Comparison of ENCODE assay signal across 21 mouse cellular contexts in the genomic region with DNA sequence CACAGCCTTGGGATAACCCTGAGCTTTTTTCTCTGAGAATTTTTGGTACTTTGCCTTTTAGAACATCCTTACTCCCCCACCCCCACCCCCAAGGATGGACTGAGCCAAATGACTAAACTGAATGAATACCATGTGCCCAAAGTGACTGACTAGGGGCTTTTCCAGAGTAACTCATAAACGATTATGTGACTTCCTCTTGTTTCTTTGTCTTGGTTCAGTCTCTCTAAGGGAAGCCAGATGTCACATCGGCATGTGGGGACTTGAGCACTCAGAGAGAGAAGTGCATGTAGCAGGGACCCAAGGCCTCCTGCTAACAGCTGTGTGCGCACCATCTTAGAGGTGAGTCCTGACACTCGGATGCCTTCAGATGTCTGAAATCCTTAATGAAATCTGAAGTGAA.
DNase-seq lines count a peak whose midpoint lies in the region; ATAC-seq lines count a peak whose summit lies in the region.
"Had no signal": no experiment of that assay in that cellular context is flagged by ENCODE, and none has a peak within 500 bp of the region (broad histone marks: within the 10 kb centered on the region; RNA-seq: fewer than 3 reads in every experiment).

No protein-coding gene starts in this region.

- H3K27ac ChIP-seq in embryonic facial prominence, embryonic 13.5 days, result peak overlapping the region; percentile 80
- no peak overlapping the region for H3K27ac ChIP-seq in hindbrain, embryonic 14.5 days
- H3K27ac ChIP-seq: forebrain, embryonic 10.5 days; liver, embryonic 13.5 days; stomach, embryonic 15.5 days had no signal

- 22% methylated on average over 4 of the region's 4 CpGs for WGBS in embryonic facial prominence, embryonic 13.5 days
- WGBS in hindbrain, embryonic 14.5 days, result 60% methylated on average over 4 of the region's 4 CpGs

- H3K9me3 ChIP-seq in embryonic facial prominence, embryonic 13.5 days, result no peaks in the 10 kb centered on the region
- H3K9me3 ChIP-seq in hindbrain, embryonic 14.5 days (ENCODE audit: control insufficient read depth, low read length), result no peaks in the 10 kb centered on the region
- H3K9me3 ChIP-seq: forebrain, embryonic 10.5 days; liver, embryonic 13.5 days; megakaryocyte, embryonic 14.5 days; stomach, embryonic 15.5 days had no signal

- 0 out of 2 replicates have a peak overlapping the region, but pooled peaks have one; percentile 7 for H3K4me2 ChIP-seq in embryonic facial prominence, embryonic 13.5 days
- no peak overlapping the region for H3K4me2 ChIP-seq in hindbrain, embryonic 14.5 days (replicated peaks)
- H3K4me2 ChIP-seq: heart, embryonic 11.5 days; liver, embryonic 13.5 days; stomach, embryonic 15.5 days had no signal

- H3K27me3 ChIP-seq in embryonic facial prominence, embryonic 13.5 days, result no peaks in the 10 kb centered on the region
- no peaks in the 10 kb centered on the region for H3K27me3 ChIP-seq in hindbrain, embryonic 14.5 days (ENCODE audit: control insufficient read depth, insufficient read depth, low read length)
- H3K27me3 ChIP-seq: megakaryocyte, embryonic 14.5 days; Patski; stomach, embryonic 15.5 days had no signal

- H3K4me3 ChIP-seq in embryonic facial prominence, embryonic 13.5 days, result no peak overlapping the region
- H3K4me3 ChIP-seq in hindbrain, embryonic 14.5 days (replicated peaks; ENCODE audit: low read length), result no peak overlapping the region
- H3K4me3 ChIP-seq: forebrain, embryonic 10.5 days; liver, embryonic 13.5 days; megakaryocyte, embryonic 14.5 days; stomach, embryonic 15.5 days had no signal

- no peaks in the 10 kb centered on the region for H3K36me3 ChIP-seq in embryonic facial prominence, embryonic 13.5 days
- no peaks in the 10 kb centered on the region for H3K36me3 ChIP-seq in hindbrain, embryonic 14.5 days (replicated peaks; ENCODE audit: control insufficient read depth, insufficient read depth)
- H3K36me3 ChIP-seq: forebrain, embryonic 10.5 days; liver, embryonic 13.5 days; stomach, embryonic 15.5 days had no signal

- H3K9ac ChIP-seq in embryonic facial prominence, embryonic 13.5 days, result no peak overlapping the region
- no peak overlapping the region for H3K9ac ChIP-seq in hindbrain, embryonic 14.5 days
- H3K9ac ChIP-seq: liver, embryonic 13.5 days; stomach, embryonic 15.5 days had no signal

- no peak for ATAC-seq in embryonic facial prominence, embryonic 13.5 days (ENCODE audit: insufficient number of reproducible peaks, insufficient read depth, low FRiP score, low TSS enrichment, low read depth)
- peak; percentile 27; the same call in 1 of the 2 replicates for ATAC-seq in megakaryocyte, adult 5-6 weeks (ENCODE audit: poor library complexity, severe bottlenecking)
- no peak for ATAC-seq in hindbrain, embryonic 14.5 days (ENCODE audit: low FRiP score)
- ATAC-seq: lung, postnatal 0 days; Patski had no signal

- peak; percentile 42 for DNase-seq in embryo, embryonic 10 days (ENCODE audit: low spot score)
- no peak for DNase-seq in embryo, embryonic 9.5 days (ENCODE audit: extremely low spot score)
- peak; percentile 76 for DNase-seq in Muller cell, postnatal 12 days (ENCODE audit: inconsistent ontology term)
- DNase-seq in gastrocnemius, postnatal 10 days, result no peak
- DNase-seq in heart, adult 18-20 months, result no peak
- DNase-seq in hindbrain, embryonic 14.5 days (ENCODE audit: low spot score), result no peak
- DNase-seq: adrenal gland, postnatal 25 days; cerebellum, adult 8-10 months; gastrocnemius, postnatal 14 days; heart, postnatal 36 days; layer of hippocampus, postnatal 36 days; liver, embryonic 13.5 days; thymus, adult 2 months had no signal

- peaks cover 16% of the 10 kb centered on the region for H3K4me1 ChIP-seq in embryonic facial prominence, embryonic 13.5 days
- H3K4me1 ChIP-seq in hindbrain, embryonic 14.5 days (replicated peaks; ENCODE audit: control insufficient read depth, insufficient read depth, low read length), result no peaks in the 10 kb centered on the region
- H3K4me1 ChIP-seq: megakaryocyte, embryonic 14.5 days; stomach, embryonic 15.5 days had no signal

Comparison
In these comparisons a context has a peak if more than half of its experiments do, and no peak if none do; other contexts are left out.
1. DNase-seq: peak in embryo, embryonic 10 days (single experiment) and Muller cell, postnatal 12 days (single experiment); none in embryo, embryonic 9.5 days (single experiment), gastrocnemius, postnatal 10 days (single experiment), heart, adult 18-20 months (0 of 2) and hindbrain, embryonic 14.5 days (single experiment).